Mouse (Mus musculus) G1E-ER4 (cell line): ENCODE data around the gene Slit2. TPM values are rescaled to one million over a fixed set of nuclear protein-coding genes. Genes with fewer than 3 reads are reported as not detected.

Experiments
- GATA1 ChIP-seq: IDR thresholded peaks from one replicate; pipeline ENCODE4 v1.8.0; 2012; ENCODE audit warnings: low read length, inconsistent platforms
- polyA plus RNA-seq: library from polyadenylated mRNA; stranded (reverse); fragments of >175 nt; gene quantifications from 2 replicates; pipeline ENCODE4 v1.2.3, GENCODE M21; 2012

Gene Slit2
- polyA plus RNA-seq, 1 experiment: not detected

DNA sequence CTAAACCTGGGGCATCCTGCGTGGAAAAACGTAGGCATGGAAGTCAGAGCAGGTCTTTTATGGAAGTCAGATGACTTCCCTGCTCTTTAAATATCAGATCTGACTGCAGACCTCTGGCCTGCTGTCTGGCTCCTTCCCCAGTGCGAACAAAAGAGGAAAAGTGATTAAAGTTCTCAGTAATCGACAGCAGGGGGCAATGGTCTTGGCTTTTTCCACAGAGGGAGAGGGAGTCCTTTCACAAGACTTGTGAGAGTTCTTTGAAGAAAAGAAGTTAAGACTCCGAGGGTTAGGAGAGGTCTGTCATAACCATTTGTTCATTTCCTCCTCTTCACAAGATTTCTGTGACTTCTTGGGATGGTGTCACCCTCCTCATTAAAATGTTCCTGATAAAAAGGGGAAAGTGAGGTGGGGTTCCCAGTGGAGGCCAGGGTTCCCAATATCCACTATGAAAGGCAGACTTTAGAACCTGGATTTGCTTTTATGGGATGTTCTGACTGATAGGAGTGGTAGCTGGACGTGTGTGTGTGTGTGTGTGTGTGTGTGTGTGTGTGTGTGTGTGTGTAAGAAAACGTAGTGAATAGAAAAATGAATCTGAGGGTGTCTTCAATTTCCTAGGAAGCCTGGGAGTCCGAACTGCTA lies 156.0 kb downstream of the Slit2 start:
- TF ChIP-seq GATA1: no peak

DNA sequence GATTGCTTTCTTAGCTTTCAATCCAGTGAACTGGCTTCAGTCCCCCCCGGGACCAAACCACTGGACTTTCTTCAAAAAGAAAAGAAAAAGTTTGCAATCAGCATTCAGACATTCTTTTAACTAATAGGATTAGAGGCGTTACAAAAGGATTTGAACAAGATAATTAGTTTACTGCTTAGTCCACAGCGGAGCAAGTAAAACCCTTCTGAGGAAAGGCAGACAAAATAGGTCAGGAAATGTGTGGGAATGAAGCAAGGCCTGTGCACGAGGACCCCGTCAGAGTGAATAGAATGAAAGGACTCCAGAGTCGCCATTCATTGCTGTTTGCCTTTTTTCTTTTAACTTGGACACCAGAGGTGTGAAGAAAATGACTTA lies 156.5 kb downstream of the Slit2 start:
- TF ChIP-seq GATA1: no peak

DNA sequence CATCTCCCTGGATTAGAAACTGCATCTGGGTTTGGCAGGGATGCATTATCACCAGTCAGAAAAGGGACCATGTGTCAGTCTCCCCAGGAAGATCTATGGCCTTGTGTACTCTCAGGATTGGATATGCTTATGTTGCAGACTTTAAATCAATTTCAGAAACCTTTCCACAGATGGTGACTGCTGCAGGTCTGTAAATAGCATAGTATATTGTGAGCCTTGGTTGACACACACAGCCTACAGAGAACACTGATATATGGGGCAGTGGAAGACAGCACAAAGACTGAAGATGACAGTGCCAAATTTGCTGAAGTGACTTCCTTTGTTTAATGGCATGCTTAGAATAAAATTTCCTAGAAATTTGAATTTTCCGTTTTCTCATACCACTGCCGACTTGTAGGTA lies 163.1 kb downstream of the Slit2 start:
- no peak for TF ChIP-seq GATA1

DNA sequence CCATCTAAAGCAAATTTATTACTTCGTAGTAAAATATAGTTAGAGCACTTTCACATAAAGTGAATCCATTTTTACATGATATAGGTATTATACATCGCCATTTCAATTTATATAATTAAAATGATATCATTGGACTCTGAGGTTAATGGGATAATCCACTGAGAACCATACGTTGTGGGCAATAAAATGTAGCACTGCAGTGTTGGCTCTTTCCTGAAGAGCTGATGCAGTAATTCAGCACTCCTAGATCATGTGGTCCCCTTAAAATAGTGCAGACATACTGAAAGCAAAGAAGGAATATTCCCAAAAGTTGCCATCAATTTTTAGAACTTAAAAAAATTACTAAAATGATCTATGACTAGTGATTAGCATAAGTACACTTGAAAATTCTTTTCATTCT lies 177.9 kb downstream of the Slit2 start:
- TF ChIP-seq GATA1: no peak

DNA sequence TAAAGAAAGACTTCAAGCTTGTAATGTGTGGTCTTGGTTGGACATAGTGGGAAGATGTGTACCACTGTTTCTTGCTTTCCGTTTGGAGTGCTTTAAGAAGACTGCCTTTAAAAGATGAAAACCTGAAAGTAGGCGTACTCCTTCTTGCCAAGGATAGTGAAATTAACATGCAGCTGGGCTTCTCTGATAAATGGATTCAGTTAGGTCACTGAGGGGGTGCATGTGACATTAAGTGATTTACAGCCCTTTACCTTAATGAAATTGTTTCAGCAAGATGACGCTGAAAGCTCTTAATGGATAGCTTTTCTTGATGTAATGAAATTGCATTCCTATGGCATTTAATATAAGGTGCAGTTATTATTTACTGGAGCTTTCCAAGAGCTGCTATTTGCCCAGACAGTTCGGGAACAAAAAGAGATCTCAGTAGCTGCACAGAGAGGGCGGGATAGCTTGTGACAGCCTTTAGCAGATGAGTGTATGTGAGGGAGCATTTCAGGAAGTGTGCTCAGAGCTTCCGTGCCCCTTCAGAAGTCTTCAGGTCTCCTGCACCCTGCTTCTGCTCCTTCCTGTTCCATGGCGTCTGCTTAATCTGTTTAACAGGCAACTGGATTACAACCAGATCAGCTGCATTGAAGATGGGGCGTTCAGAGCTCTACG lies 198.8 kb downstream of the Slit2 start:
- no peak for TF ChIP-seq GATA1

DNA sequence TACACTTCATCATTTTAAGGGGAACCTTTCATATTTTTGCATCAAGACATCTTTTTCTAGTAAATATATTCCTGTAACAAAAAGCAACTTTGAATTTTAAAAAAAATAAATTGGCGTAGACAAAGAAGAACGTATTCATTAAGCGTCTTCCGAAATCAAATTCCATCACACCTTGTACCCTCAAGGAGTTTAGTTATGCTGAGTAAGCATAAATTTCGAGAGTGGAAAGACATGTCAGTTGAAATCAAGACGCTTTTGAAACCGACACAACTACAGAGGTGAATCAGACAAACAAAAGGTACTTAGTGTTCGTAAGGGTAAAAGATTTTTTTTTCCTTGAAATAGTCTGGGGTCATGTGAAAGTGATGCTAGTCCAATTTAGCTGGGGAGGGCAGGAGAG lies 201.4 kb downstream of the Slit2 start:
- TF ChIP-seq GATA1: no peak

DNA sequence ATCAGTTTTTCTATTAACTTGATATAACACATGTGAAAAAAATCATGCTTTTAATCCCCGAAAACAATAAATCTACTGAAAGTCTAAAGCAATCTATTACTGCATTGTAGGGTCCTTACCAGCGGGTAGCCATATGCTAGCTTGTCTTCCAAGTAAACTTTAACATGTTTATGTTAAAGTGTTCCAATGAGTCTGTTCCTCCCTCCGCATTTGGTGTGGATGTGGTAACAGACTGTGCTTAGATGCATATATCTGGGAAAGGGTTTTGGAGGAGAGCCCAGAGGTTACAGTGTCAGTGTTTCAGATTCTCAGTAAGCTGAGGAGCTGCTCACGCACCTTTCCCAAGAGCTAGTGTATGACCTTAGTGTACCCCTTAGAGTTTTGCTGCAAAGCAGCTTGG lies 204.9 kb downstream of the Slit2 start:
- no peak for TF ChIP-seq GATA1

DNA sequence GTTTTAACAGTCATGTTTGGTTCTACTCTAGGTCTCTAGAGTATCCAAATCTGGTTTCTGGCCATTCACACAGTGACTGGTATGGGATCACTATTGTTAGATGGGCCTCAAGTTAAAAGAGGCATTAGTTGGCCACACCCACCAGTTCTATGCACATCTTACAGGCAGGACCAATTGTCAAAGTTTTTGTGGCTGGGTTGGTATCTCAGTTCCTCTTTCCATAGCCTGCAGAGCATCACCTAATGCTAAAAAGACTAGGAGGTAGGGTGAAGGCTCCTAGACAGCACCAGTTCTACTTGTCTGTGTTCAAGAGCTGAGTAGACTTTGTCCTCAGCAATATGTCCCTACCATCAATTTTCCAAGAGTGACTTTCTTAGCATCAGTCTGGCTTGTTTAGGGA lies 216.4 kb downstream of the Slit2 start:
- TF ChIP-seq GATA1: no peak

DNA sequence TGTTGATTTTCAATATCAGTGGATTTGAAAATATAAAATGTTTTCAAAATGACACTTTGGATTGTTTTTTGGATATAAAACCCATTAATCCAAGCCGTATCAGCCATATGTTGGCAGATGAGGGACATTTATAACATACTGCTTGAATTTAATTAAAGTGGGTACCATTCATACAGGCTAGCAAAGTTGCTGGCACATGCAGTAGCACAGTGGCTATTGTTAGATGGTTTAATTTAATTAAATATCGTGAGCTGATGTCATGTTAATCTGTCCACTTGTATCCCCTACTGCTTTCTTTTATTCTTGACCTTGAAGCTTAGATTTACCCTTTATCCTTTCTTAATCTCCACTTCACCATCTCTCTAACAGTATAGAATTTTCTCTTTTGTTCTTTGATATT lies 232.3 kb downstream of the Slit2 start:
- no peak for TF ChIP-seq GATA1

DNA sequence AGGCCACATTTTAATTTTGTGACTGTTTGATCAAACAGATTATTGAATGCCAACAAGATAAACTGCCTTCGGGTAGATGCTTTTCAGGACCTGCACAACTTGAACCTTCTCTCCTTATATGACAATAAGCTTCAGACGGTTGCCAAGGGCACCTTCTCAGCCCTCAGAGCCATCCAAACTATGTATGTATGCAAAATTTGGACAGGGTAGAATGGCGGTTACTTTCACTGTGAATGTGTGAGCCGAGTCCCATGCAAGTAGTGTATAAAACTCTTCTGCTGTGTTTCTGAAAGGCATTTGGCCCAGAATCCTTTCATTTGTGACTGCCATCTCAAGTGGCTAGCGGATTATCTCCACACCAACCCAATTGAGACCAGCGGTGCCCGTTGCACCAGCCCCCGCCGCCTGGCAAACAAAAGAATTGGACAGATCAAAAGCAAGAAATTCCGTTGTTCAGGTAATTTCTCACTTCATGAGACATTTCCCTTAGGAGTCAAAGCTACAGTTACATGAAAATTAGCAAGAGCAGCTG lies 236.8 kb downstream of the Slit2 start:
- no peak for TF ChIP-seq GATA1

DNA sequence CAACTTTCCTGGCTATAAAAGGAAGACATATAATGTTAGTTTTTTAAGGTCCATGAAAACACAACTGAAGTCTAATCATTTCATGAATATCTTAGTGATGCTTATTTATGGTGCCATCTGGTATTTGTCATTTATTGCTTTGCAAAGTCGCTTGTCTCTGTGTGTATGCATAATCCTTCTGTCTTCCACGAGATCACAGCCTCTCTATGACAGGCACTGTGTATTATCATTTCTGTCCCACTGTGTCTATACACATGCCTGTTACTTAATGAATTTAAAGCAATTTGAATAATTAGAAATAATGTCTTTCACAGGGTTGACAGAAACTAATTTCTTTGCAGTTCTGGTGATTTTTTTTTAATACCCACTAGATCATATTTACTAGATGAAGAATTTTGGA lies 242.6 kb downstream of the Slit2 start:
- no peak for TF ChIP-seq GATA1

DNA sequence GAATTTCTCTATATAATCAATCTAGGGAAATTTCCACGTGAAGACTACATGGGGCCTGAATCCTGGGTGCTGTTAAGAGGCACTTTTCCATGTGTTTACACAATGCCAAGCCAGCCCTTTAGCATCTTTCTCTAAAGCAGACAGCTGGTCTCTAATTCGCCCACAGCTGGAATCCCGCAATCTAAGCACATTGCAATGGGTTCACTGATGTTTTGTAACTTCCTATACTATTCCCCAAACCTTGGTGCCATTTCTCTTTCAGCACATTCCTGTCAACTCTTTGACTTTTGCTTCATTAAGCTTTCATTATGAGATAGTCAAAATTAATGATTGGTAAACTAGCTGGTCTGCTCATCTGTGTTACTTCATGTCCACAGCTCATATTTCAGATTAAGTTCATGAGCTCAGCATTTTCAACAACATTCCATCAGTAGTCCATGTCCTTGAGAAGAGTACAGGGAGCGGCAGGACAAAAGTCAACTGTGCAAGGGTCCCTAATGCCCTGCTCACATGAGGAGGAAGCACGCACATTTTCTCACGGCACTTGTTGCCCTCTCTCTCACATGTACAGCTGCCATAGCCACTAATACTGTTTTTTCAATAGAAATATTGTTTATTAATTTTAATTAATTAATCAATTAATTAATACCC lies 247.6 kb downstream of the Slit2 start:
- TF ChIP-seq GATA1: no peak

DNA sequence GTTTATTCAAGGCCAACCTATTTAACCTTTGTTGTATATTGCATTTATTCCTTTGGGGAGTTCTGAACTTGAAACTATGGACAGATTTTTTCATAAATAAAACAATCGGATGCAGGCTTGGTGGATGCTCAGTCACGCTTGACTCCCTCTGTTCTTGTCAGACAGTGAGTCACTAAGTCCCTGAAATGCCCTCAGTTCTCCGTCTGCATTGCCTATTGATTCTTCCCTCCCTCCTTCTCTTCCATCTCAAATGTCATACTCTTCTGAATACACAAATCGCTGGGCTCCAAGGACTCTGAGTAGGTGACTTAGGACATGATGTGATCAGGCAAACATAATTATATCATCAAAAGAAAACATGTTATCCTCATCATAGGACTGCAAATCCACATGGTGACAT lies 251.8 kb downstream of the Slit2 start:
- TF ChIP-seq GATA1: no peak

DNA sequence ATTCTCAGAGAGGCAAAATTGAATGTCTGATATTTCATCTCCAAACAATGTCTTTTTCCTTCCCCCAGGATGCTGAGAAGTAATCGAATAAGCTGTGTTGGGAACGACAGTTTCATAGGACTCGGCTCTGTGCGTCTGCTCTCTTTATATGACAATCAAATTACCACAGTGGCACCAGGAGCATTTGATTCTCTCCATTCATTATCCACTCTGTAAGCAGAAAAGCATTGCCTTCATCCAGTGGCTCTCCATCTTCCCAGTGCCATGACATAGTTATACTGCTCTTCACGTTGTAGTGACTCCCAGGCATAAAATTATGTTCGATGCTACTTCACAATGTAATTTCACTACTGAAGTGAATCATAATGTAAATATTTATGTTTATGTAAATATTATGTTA lies 252.3 kb downstream of the Slit2 start:
- no peak for TF ChIP-seq GATA1

DNA sequence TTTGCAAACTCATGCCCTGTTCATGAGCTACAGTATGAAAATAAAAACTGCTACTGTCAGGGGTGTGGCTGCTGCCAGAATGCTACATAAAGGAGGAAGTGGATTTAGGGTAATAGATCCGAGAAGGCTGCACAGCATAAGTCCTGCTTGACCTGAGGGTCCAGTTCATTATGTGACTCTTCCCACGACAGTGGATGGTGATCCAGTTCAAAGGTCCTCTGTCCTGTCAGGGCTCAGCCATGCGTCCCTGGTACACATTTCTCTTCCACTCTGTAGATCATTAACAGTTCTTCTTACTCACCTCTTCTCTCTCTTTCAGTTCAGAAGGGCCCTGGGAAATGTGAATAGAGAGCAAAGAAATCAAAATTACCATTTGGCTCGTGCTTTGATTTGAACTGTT lies 265.4 kb downstream of the Slit2 start:
- TF ChIP-seq GATA1: no peak

DNA sequence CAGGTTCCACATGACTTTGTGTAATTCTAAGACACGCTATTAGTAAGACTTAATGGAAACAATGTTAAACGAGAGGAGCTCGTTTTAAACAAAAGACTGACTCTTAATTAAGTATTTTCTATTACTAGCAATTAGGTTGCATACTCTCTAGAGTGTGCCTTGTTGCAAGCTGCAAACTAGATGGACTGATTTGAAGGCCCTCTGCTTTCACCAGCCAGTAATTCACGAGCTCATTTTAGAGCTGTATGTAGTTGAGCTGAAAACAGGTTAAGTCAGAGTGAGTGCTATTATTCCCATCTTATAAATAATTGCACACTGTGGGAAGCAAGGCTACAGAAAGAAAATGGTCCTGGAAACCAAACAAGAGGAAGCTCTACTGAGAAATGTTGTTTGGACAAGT lies 294.6 kb downstream of the Slit2 start:
- TF ChIP-seq GATA1: no peak

DNA sequence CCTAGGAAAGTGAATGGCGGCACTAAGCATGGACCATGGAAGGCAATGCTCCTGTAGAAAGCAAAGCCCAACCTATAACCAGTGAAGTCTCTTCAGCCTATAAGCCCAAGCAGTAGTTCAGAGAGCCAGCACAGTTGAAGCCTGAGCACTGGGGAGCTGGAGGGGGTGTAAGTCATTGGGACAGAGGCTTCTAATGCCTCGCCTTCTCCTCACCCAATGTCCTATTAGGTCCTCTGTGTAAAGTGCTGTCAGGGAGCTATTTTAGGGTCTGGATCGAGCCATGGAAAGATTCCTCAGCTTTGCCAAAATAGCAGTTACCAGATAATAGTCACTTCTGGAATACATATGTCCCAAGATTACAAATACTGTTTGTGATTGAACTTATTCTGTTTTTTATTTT lies 318.2 kb downstream of the Slit2 start:
- TF ChIP-seq GATA1: no peak
